Mouse (Mus musculus) cerebellum, postnatal 36 days (tissue): ENCODE data around the gene Abhd8.

Experiments used
- DNase-seq, 2 experiments: peaks; one replicate each; pipeline ENCODE4 v3.0.0; 2021 to 2022; ENCODE audit warnings: mixed read lengths in 2 of 2

The Abhd8 gene

DNA sequence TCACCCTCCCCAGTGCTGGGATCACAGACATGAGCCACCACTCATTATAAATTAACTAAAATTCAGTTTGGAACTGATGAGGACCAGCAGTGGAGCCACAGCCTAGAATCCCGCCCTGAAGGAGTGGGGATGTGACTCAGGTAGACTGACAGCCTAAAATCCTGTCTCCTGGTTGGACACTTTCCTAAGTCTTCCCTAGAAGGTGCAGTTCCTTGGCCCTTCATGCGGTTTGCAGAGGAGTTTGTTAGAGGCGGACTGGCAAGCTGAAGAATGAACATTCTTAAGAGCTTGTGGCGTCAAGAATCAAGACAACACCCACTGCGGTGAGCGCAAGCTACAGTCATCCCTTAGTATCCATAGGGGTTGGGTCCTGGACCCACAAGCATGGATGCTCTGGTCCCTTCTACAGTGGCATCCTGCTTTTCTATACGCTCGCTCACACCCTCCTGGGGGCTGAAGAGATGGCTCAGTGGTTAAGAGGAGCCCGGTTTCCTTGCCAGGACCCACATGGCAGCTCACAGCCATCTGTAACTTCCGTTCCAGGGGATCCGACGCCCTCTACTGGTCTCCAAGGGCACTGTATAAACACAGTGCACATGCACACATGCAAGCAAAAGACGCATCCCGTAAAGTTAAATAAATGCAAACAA, 13.9 kb upstream of the Abhd8 start:
- peak in 1 of 2 experiments; percentile 52 for DNase-seq

DNA sequence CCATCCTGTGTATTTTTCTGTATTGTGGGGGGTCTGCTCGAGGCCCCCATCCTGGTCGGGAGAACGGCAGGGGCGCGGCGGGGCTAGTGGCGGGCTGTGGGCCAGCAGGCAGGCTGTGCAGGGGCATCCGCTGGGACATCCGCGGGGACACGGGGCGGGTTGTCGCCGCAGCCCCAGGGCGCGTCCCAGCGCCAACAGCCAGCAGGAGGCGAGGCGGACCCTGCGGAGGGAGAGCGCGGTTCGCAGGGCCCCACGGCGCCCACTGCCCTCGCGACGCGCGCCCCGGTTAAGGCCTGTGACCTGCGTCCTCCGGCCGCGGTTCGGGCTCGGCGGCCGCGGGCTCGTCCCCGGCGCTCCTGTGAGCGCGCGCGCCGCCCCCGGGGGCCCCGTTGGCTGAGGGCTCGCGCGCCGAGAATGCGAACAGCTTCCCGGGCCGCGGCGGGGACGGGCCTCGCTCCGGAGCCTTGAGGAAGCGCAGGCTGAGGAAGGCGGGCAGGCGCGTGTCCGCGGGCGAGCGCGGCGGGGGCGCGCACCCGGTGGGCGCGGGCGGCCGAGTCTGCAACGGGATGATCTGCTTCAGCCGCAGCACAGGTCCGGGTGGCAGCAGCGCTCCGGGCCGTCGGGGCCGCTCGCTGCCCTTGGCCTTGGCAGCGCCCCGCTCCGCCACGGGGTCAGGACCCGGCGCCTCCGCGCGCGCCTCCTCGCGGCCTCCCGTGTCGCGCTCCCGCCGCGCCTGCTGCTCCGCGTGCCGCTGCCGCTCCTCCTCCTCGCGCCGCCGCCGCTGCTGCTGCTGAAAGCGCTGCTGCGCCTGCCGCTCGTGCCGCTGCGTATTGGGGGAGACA, 12.9 kb upstream of the Abhd8 start:
- peak; percentile 82 to 89 for DNase-seq

DNA sequence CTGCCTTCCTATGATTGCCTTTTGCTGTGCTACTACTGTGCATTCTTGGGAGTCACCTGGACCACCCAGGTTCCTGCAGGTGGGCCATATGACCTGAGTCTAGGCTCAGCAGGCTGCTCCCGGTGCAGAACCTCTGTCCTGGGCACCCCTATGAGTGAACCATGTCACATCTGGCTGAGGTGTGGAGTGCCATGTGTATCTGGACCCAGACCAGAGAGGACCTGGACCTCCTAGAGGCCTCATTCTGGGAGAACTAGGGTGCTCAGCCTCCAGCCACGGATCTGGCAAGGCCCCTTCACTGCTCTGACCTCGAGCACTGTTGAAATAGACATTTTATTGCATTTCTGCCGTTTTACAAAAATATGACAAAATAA, 12.2 kb upstream of the Abhd8 start:
- DNase-seq: no peak

DNA sequence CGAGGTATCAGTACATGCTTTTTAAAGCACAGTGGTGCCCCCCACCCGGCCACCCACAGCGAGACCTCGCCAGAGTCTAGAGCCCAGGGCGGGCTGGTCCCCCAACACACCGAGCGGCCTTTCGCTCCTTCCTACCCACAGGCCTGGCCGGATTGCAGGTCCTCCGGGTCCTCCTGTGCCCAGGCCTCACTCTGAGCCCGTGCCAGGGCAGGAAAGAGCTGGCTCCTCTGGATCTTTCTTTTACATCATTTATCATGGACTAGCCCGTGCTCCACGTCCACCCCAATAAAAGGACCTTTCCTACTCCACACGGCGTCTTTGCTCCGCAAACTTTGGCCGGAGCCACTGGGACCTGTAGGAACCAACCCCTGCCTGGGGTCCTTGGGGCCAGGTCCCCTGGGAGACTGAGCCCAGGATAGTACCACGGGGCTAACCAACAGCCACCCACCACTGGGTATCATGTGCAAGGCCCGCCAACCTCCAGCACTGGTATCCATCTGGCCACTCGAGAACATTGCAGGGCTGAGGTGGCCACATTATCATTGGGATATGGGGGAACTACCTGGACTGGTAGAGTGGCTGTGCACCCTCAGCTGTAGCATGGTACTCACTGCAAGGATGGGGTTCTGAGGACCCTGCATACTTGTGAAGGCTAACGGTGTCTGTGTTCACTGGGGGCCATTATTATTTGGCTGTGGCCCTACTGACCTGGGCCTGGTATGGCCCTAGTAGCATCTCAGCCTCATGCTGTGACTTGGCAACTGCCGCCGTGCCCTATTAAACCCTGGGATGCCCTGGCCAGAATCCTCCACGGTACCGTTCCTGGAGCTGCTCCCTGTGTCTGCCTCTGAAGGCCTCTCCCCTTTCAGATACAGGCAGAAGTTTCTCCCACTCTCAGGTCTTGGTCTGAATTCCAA, 11.6 kb upstream of the Abhd8 start:
- DNase-seq: peak; percentile 57 to 60

DNA sequence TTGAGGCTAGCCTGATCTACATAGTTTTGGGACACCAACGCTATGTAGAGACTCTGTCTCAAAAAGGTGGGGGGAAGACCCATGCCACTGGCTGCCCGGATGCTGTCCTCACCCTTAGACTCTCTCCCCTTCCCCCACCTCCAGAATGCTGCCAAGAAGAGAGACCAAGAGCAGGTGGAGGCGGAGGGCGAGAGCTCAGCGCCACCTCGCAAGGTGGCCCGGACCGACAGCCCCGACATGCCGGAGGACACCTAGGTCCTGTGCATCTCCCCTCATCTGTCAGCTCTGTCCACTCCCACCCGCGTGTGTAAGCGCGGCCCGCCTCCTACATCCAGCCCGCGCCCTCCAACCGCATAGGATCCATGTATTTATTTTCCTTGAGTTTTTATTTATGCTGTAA, 10.9 kb upstream of the Abhd8 start:
- no peak for DNase-seq

DNA sequence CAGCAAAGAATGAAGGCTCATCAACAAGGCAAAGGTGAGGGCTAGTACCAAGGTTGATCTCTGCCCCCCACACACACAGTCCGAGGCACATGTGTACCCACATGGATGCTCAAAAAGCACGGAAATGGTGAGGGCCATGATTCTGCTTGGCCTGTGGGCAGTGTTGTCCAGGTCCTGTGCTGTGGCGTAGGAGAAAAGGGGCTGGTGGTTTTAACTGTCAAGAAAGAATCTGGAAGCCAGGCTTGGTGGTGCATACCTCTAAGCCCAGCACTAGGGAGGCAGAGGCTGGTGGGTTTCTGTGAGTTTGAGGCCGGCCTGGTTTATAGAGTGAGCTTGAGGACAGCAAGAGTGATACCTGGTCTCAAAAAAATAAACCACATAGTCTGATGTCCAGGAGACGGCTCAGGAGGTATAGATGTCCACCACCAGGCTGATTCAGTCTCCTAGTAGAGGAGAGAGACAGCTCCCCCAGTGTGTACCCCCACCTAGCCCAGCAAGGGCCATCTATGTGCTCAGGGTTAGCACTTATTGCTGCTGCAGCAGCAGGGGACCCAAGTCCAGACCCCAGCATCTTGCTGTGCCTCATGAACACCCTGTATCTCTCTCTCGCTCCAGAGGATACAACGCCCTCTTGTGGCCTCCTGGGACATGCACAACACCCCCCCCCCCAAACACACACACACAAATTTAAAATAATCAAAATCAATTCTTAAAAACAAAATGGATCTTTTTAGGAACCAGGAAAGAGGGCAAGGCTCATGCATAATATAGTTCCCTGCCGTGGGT, 9.3 kb upstream of the Abhd8 start:
- no peak for DNase-seq

DNA sequence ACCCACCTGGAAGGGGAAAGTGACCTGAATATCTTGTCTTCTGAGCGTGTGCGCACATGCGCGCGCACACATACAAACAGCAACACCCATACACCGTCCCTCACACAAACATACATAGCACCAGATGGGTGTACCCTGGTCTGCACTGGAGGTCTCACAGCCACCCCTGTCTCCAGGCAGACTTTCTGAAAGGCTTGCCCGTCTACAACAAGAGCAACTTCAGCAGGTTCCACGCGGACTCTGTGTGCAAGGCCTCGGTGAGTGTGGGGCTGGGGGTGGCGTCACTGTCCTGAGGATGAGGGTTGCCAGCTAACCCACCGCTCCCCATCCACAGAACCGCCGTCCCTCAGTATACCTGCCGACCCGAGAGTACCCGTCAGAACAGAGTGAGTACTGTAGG, 8.4 kb upstream of the Abhd8 start:
- DNase-seq: no peak

DNA sequence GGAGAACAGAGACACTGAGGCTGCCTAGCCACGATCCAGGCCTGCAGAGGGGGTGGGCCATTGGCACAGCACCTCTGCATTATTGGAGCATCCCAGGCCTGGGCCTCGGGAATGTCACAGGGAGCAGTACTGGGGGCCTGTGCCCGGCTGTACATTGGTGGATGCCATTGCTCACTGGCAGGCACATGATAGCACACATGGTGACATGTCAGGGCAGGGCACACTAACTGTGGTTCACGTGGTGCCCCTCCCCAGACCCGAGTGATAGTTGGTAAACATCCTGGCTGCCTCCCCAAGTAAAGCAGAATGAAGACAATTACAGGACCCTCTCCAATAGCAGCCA, 7.4 kb upstream of the Abhd8 start:
- DNase-seq: no peak

DNA sequence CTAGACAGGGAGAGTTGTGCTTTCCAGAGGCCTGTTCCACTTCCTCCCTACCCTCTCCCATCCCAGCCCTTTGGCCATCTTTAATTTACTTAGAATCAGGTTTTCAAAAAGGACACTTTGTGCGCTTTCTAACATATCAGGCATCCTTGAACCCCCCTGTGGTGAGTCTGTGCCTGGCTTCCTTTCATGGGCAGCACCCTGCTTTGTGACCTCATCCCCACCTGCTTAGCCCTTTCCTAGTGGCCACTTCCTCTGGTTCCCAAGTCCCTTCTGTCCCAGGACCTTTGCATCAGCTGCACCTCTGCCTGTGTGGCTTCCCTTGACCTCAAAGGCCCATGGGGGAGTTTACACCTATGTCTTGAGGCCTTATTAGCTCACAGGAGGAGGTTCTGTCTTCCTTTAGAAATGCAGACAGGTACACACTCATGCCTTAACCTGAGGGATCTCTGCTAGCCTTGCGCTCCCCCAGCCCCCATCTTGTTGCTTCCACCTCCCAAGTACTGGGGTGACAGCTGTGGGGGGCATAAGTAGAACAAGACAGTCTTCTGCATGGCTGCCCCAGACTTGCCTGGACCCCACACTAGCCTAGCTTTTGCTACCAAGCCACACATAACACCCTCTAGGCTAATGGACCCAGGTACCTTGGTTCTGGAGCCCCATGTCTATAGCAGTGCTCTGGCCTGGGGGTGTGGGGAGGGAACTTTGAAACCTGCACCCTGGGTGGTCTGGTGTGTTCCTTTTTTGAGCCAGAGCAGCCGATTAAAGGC, 6.9 kb upstream of the Abhd8 start:
- peak in 1 of 2 experiments; percentile 9 for DNase-seq

DNA sequence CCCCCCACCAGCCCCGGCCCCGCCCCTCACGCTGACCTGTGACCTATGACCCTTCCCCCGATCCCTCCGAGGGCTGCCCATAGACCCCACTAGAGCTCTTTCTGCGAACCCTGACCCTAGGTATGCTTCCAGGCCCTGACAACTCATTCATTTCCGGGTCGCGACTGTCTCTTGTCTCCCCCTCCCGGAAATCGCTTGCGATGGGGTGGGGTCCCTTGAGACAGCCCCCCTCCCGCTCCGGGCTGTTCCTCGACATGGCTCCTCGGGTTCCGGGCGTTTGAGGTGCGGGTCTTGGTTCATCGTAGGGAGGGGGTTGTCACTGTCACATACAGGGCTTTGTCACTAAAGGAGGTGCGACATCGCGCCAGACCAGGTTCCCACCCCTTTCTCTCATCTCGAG, 6.0 kb upstream of the Abhd8 start:
- DNase-seq: peak in 1 of 2 experiments; percentile 42

DNA sequence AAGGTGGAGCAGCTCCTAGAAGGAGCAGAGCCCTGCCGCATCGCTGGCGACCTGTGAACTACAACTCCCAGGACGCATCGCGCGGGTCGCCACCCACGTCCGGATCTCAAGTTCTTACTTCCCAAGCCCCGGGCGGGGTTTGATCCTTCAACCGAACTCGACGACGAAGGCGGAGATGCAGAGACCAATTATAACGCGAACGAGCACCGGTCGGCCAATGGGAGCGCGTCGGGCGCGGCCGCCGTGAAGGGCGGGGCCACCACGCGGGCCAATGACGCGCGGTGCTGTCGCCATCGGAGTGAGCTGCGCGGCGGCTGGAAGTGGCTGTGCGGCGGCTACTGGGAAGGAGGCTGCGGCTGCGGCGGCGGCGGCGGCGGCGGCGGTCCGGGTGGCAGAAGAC, 5.5 kb upstream of the Abhd8 start, which contains the start of gene Dda1:
Dda1 (plus strand) TSS at position 284 of the 400 bp plus-strand sequence.
- DNase-seq: peak; percentile 97 to 98

DNA sequence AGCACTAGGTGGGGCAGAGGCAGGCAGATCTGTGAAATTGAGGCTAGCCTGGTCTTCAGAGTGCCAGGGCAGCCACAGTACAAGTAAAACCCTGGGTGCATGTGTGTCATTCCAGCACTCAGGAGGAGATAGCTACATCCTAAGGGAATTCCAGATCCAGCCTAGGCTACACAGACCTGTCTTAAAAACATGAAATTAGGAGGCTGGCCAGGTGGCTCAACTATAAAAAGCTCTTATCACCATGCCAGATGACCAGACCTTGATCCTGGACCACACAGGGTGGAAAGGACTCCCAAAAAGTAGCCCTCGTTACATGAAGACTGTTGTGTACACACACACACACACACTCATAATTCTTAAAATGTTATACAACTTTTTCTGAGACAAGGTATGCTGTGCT, 4.5 kb upstream of the Abhd8 start:
- no peak for DNase-seq

DNA sequence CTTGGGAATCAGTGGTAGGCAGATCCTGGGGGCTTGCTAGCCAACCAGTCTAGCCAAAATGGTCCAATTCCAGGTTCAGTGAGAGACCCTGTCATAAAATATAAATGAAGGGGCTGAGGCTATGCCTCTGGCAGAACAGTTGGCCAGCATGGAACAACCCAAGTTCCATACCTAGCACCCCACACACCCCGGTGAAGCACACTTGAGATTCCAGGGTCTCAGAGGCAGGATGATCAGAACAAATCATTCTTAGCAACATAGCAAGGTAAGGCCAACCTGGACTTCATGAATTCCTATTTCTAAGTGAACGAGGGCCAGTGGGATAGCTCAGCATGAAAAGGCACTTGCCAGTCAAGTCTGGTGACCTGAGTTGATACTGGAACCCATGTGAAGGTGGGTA, 3.7 kb upstream of the Abhd8 start:
- no peak for DNase-seq

DNA sequence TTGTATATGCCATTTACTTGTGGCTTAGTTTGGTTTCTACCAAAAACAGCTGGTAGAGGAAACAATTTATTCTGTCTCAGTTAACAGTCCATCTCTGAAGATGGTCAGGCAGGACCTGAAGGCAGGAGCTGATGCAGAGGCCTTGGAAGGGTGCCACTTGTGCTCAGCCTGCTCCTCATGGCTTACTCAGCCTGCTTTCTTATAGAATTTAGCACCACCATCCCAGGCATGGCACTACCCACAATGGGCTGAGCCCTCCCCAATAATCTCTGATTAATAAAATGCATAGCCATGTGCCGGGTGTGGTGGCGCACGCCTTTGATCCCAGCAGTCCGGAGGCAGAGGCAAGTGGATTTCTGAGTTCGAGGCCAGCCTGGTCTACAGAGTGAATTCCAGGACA, 2.7 kb upstream of the Abhd8 start:
- DNase-seq: peak in 1 of 2 experiments; percentile 13

DNA sequence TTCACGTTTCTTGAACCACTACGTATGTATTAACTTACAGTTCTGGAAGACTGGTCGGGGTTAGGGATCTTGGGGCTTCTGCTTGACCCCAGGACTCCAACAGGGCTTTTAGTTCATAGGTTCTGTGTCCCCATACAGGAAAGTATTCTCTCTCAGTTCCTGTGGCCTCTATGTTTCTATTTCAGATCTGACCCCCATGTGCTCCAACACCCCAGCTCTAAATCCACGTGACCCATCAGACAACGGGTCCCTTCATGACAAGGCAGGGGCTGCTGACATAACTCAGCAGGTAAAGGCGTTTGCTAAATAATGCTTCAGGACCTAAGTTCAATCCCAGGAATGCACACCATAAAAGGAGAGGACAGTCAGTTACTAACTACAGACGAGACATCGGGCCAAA, 2.3 kb upstream of the Abhd8 start:
- no peak for DNase-seq

DNA sequence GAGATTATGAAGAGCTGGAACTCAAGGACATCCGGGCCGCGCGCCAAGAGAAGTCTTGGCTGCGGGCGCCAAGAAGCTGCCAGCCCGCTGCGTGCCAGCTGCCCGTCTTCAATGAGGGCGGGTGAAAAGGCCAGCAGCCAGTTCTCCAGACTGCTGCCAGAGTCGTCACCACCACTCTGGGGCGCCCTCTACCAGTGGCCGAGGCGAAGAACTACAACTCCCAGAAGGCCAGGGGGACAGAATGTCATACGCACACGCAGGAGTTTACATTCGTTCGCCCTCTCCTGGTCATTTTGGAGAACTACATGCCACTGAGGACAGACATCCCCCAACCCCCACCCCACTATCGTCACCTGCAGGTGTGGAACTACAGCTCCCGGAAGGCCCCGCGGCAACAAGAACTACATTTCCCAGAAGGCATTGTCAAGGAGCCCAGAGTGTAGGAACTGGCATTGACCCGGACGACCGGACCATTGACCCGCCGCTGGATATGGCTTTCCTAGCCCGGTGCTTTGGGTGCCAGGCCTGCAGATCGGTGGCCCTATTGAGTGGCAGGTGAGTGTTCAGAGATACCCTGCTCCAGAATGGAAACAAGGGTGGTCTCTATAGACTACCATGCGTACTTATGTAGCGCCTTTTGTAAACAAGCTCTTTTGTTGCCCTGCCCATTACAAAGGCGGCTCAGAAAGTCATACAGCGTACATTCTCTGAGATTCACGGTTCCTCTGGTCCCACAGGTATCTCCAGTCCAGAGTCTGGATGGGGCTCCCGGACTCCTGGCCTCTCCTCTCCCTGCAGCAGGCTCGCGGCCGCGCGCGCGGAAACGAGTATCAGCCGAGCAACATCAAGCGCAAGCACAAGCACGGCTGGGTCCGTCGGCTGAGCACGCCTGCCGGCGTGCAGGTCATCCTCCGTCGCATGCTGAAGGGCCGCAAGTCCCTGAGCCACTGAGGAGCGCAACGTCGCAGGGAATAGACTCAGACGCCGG, 1.4 kb upstream of the Abhd8 start, which contains the start of gene Mrpl34:
Mrpl34 (plus strand) TSS at position 447 of the 988 bp plus-strand sequence.
- peak; percentile 98 to 99 for DNase-seq

DNA sequence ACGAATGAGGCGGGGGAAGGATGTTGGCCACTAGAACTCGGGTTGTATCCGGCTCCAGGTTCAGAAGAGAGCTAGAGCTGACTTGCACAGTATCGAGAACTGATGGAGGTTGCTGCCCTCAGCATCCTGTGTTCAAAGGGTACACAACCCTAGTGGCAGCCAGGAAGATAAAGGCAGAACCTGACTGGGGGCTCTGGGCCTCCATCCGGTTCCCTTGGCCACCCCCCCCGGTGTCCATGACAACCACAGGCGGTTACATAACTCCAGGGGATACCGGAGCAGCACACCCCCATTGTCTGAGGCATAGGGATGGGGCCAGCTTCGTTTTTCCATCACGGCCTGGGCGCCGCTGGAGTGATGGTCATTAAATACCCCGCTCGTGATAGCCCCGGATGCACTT, 669 bp downstream of the Abhd8 start:
- peak; percentile 67 to 73 for DNase-seq

DNA sequence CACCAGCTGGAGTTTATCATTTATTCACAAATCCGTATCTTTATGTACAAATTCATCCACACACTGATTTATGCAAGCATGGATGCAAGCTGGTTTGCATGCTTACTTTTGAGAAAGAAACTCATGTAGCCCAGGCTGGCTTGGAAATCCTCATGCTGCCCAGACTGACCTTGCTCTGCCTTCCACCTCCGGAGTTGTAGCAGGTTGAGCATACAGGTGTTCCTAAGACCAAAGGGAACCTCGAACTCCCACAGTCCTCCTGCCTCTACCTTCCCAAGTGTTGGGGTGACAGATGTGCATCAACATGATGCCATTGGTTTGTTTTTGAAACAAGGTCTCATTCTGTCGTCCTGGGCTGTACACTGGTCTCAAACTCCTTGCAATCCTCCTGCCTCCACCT, 1.3 kb downstream of the Abhd8 start:
- DNase-seq: no peak

DNA sequence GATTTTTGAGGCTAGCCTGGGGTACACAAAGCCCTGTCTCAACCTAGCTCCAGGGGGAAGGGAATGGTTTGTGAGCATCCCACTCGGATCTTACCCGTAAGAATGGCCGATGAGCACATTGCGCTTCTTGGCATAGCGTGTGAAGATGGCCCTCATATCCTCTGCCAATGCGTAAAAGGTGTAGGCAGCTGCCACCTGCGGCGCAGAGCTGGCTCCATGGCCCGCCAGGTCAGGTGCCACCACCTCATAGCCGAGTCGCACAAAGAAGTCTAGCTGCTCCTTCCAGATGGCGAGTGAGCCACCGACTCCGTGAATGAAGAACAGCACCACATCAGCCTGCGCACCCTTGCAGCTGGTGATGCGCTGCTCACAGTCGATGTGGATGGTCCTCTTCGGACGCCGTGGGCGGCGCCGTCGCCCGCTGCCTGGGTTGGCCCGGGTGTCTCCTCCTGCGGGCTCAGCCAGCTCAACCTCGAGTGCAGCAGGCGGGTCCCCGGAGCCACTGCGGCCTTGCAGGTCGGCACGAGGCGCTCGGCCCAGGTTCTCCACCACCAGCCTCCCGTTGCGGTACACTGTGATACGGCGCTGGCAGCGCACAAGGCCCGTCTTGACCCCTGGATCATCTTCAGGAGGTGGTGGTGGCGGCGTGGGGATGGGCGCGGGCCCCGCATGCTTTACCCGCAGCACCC, 2.2 kb downstream of the Abhd8 start:
- peak; percentile 37 to 39 for DNase-seq

DNA sequence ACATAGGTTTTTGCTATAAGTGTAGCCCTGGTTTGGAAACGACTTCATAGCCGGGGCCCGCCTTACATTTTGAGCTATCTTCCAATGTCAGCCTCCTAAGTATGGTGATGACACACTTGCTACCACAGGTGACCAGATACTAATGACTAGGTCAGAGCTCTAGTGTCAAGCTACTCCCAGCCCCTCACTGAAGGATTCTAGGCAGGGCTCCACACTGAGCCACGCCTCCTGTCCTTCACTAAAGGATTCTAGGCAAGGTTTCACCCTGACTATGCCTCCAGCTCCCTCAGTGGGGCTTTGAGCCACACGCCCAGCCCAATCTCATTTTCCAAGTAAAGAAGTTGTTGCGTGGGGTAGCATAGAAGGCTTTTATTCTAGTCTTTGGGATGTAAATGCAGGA, 2.7 kb downstream of the Abhd8 start:
- DNase-seq: no peak
